In the genomic region with DNA sequence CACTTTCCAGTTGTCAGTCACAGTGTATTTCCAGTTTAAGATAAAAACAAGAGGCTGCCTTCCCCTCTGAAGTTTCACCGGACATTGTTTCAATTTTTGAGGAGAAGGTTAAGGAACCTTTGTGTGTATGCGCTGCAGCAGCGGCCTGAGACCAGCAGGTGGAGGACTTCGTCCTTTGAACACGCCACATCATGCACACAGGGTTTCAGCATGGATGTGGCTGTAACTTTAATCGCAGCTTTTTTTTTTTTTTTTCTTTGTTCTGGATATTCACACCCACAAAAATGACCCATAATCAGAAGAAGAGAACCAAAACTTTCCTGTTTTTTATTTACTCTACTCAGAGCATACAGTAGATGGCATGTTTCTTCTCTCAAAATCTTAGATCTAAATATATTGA, we compare ENCODE assay signal across 7 mouse cellular contexts. TPM values are rescaled to one million over a fixed set of nuclear protein-coding genes. Genes with fewer than 3 reads are reported as not detected.
DNase-seq lines count a peak whose midpoint lies in the region; ATAC-seq and TF ChIP-seq lines count a peak whose summit lies in the region.

No protein-coding gene starts in this region.

- dilution Hi-C loops in CH12.LX (cut with MboI; ENCODE audit: extremely low pct_ligation_motif_present, extremely low pct_unique_long_range_greater_than_20kb, low sequenced_read_pairs) = no loop called here

- peak; percentile 81 for DNase-seq in 416B (ENCODE audit: low read depth)
- DNase-seq in CH12.LX (ENCODE audit: extremely low read depth) = peak; percentile 72
- peak; percentile 43 to 58 for DNase-seq in cerebellum, adult 18-20 months
- DNase-seq in kidney, adult 9 months = peak; percentile 57

- in situ Hi-C loops in CH12.LX (cut with MboI; ENCODE audit: low pct_ligation_motif_present, low pct_unique_long_range_greater_than_20kb, low sequenced_read_pairs) = loop anchor here (25.0 kb wide), 1 partner anchor 678 kb away; no protein-coding TSS in a partner anchor

- peak; percentile 53 to 92 for TF ChIP-seq CTCF in CH12.LX (conservative IDR thresholded peaks at IDR 0.05 in 1 of 2, IDR thresholded peaks at IDR 0.05 in 1 of 2; ENCODE audit: low read depth in 2 of 2, low read length in 2 of 2)

- H3K4me3 ChIP-seq in CH12.LX (replicated peaks in 1 of 3; ENCODE audit: low read depth in 2 of 3, low read length in 2 of 3, poor library complexity in 1 of 3) = no peak overlapping the region
- H3K4me3 ChIP-seq in forebrain, embryonic 15.5 days = no peak overlapping the region
- no peak overlapping the region for H3K4me3 ChIP-seq in stomach, embryonic 15.5 days (replicated peaks)

- no peak overlapping the region for H3K9ac ChIP-seq in CH12.LX (ENCODE audit: insufficient read depth, low read depth)
- H3K9ac ChIP-seq in forebrain, embryonic 15.5 days (replicated peaks) = no peak overlapping the region
- H3K9ac ChIP-seq in stomach, embryonic 15.5 days = no peak overlapping the region

- peaks cover 0 to 5% of the 10 kb centered on the region in 2 experiments; a peak in 1 of 4 replicates for H3K4me1 ChIP-seq in CH12.LX (ENCODE audit: control insufficient read depth in 1 of 2, insufficient read depth in 2 of 2)
- H3K4me1 ChIP-seq in forebrain, embryonic 15.5 days = peaks cover 20% of the 10 kb centered on the region
- peaks cover 3% of the 10 kb centered on the region; the same call in 1 of the 2 replicates for H3K4me1 ChIP-seq in stomach, embryonic 15.5 days

- TF ChIP-seq POLR2A in CH12.LX (IDR thresholded peaks at IDR 0.05; ENCODE audit: low read depth, low read length) = no peak

- H3K27ac ChIP-seq in CH12.LX (ENCODE audit: insufficient read depth, low read depth) = no peak overlapping the region
- no peak overlapping the region; the same call in 1 of the 2 replicates for H3K27ac ChIP-seq in forebrain, embryonic 15.5 days (replicated peaks)
- no peak overlapping the region for H3K27ac ChIP-seq in stomach, embryonic 15.5 days

- H3K36me3 ChIP-seq in CH12.LX (replicated peaks in 1 of 2; ENCODE audit: control insufficient read depth in 1 of 2, insufficient read depth in 1 of 2, low read length in 1 of 2) = no peaks in the 10 kb centered on the region
- no peaks in the 10 kb centered on the region for H3K36me3 ChIP-seq in forebrain, embryonic 15.5 days
- H3K36me3 ChIP-seq in stomach, embryonic 15.5 days = no peaks in the 10 kb centered on the region

- no peak for TF ChIP-seq EP300 in CH12.LX (IDR thresholded peaks at IDR 0.05; ENCODE audit: low read length)

- H3K4me2 ChIP-seq in CH12.LX (ENCODE audit: insufficient read depth, low read depth, poor library complexity, severe bottlenecking) = peak overlapping the region; percentile 29; the same call in 1 of the 2 replicates
- H3K4me2 ChIP-seq in forebrain, embryonic 15.5 days (replicated peaks) = no peak overlapping the region
- no peak overlapping the region for H3K4me2 ChIP-seq in stomach, embryonic 15.5 days

- H3K27me3 ChIP-seq in CH12.LX (replicated peaks) = no peaks in the 10 kb centered on the region
- H3K27me3 ChIP-seq in forebrain, embryonic 15.5 days = no peaks in the 10 kb centered on the region
- no peaks in the 10 kb centered on the region for H3K27me3 ChIP-seq in stomach, embryonic 15.5 days (replicated peaks)

- no peaks in the 10 kb centered on the region for H3K9me3 ChIP-seq in CH12.LX (replicated peaks; ENCODE audit: low read length)
- no peaks in the 10 kb centered on the region for H3K9me3 ChIP-seq in forebrain, embryonic 15.5 days
- H3K9me3 ChIP-seq in stomach, embryonic 15.5 days = no peaks in the 10 kb centered on the region

- TF ChIP-seq RAD21 in CH12.LX (IDR thresholded peaks at IDR 0.05; ENCODE audit: low read depth, low read length) = peak; percentile 85

- H3K79me2 ChIP-seq in CH12.LX (replicated peaks; ENCODE audit: control insufficient read depth, extremely low read depth, insufficient read depth, poor library complexity, severe bottlenecking) = no peaks in the 10 kb centered on the region

- peak; percentile 78 for ATAC-seq in forebrain, embryonic 15.5 days (replicated peaks)
- peak; percentile 74 for ATAC-seq in megakaryocyte, adult 5-6 weeks (ENCODE audit: poor library complexity, severe bottlenecking)
- 0 out of 2 replicates have a peak, but pooled peaks have one; percentile 71 for ATAC-seq in stomach, embryonic 15.5 days (ENCODE audit: insufficient read depth, low FRiP score, low read depth)

- 8% methylated on average over 6 of the region's 6 CpGs for WGBS in forebrain, embryonic 15.5 days
- 9% methylated on average over 6 of the region's 6 CpGs for WGBS in stomach, embryonic 15.5 days

TF ChIP-seq in CH12.LX, 34 proteins besides CTCF, POLR2A, EP300 and RAD21:
- peak; percentile 72 for TF ChIP-seq MAX (IDR thresholded peaks at IDR 0.05; ENCODE audit: low read length)
- TF ChIP-seq MXI1 (IDR thresholded peaks at IDR 0.05; ENCODE audit: low read depth, low read length) = peak; percentile 45; the same call in 1 of the 2 replicates
- TF ChIP-seq SIN3A (IDR thresholded peaks at IDR 0.05; ENCODE audit: low read length) = peak; percentile 43; the same call in 1 of the 2 replicates
- no peak for TF ChIP-seq JUND (conservative IDR thresholded peaks at IDR 0.05; ENCODE audit: low read depth, low read length)
- peak; percentile 96 for TF ChIP-seq ZNF384 (IDR thresholded peaks at IDR 0.05; ENCODE audit: low read depth, low read length)
- 0 out of 2 replicates have a peak, but pooled peaks have one; percentile 18 for TF ChIP-seq NELFE (IDR thresholded peaks at IDR 0.05; ENCODE audit: low read depth, low read length)
- 0 out of 2 replicates have a peak, but pooled peaks have one; percentile 26 for TF ChIP-seq ZC3H11A (IDR thresholded peaks at IDR 0.05; ENCODE audit: low read depth, low read length)
- TF ChIP-seq SMC3 (IDR thresholded peaks at IDR 0.05; ENCODE audit: low read depth, low read length) = peak; percentile 87
- TF ChIP-seq IRF4 (IDR thresholded peaks at IDR 0.05; ENCODE audit: low read depth, low read length) = 0 out of 2 replicates have a peak, but pooled peaks have one; percentile 39
- TF ChIP-seq MYC (IDR thresholded peaks at IDR 0.05; ENCODE audit: low read depth, low read length) = peak; percentile 76
- TF ChIP-seq TCF12 (IDR thresholded peaks at IDR 0.05; ENCODE audit: low read depth, low read length) = no peak
- no peak for TF ChIP-seq PAX5 (IDR thresholded peaks at IDR 0.05; ENCODE audit: low read length)
- TF ChIP-seq CHD1 (IDR thresholded peaks at IDR 0.05; ENCODE audit: low read depth, low read length) = no peak
TF ChIP-seq in CH12.LX: peak in this region for 9.

RNA-seq across cellular contexts. Expression of gene Pygl, which starts 3.1 kb away (rescaled TPM):
- total RNA-seq in CH12.LX (2012; rRNA removed) = 0.25 and 1.1 TPM in 2 replicates
- total RNA-seq in CH12.LX (2014; rRNA removed) = 2.6 and 3.1 TPM in 2 replicates
- 7.8 and 8.5 TPM in 2 replicates for polyA plus RNA-seq in CH12.LX (2012; ENCODE audit: insufficient read length, low read depth)
- 4.1 and 6.7 TPM in 2 replicates for polyA plus RNA-seq in forebrain, embryonic 15.5 days (2015; fragmentation: Nextera tagmentation; extraction: Ambion mirVana)
- 185 and 188 TPM in 2 replicates for total RNA-seq in megakaryocyte, adult 5-6 weeks (2015)
- total RNA-seq in megakaryocyte, adult 5-6 weeks (2017) = 329 and 344 TPM in 2 replicates
- 37.0 and 39.3 TPM in 2 replicates for polyA plus RNA-seq in stomach, embryonic 15.5 days (2015; fragmentation: Nextera tagmentation; extraction: Ambion mirVana)
